Mouse (Mus musculus) kidney, adult 10 weeks (tissue): ENCODE measurements around the gene Ccr7. TPM values are rescaled to one million over a fixed set of nuclear protein-coding genes. Genes with fewer than 3 reads are reported as not detected.

ENCODE experiments used
- polyA plus RNA-seq: library from polyadenylated mRNA; stranded (reverse); fragments of 350-450 nt; fragmentation: Illumina TruSeq; extraction: RNeasy Lipid Tissue Mini Kit (QIAGEN cat#74804); gene quantifications from one replicate; pipeline ENCODE4 v1.2.3, GENCODE M21; 2014; ENCODE audit warnings: low read depth, low replicate concordance

Ccr7 gene
- not detected for polyA plus RNA-seq

GRCm38 (mm10) chr11:99154987-99155641 is at the start of gene Ccr7:
Gene Ccr7, minus strand, starts transcription at chr11:99155077.

Other genes with a start within 250 kb of the Ccr7 start
- not detected for gene Cdc6, start 247.3 kb downstream of the Ccr7 start, polyA plus RNA-seq
- gene Rara, start 227.3 kb downstream of the Ccr7 start, polyA plus RNA-seq = 0.77 TPM
- not detected for gene Gjd3, start 172.1 kb downstream of the Ccr7 start, polyA plus RNA-seq
- 1.1 TPM for gene Top2a, start 130.9 kb downstream of the Ccr7 start, polyA plus RNA-seq
- gene Igfbp4, start 113.8 kb downstream of the Ccr7 start, polyA plus RNA-seq = 113 TPM
- gene Tns4, start 65.8 kb downstream of the Ccr7 start, polyA plus RNA-seq = not detected
- 111 TPM for gene Smarce1, start 75.9 kb upstream of the Ccr7 start, polyA plus RNA-seq
- gene Krt222, start 89.0 kb upstream of the Ccr7 start, polyA plus RNA-seq = 5.1 TPM
- gene Krt24, start 130.2 kb upstream of the Ccr7 start, polyA plus RNA-seq = not detected
- not detected for gene Krt25, start 167.9 kb upstream of the Ccr7 start, polyA plus RNA-seq
- not detected for gene Krt26, start 182.9 kb upstream of the Ccr7 start, polyA plus RNA-seq
- gene Krt27, start 196.0 kb upstream of the Ccr7 start, polyA plus RNA-seq = not detected
- not detected for gene Krt28, start 219.8 kb upstream of the Ccr7 start, polyA plus RNA-seq
- gene Krt10, start 234.3 kb upstream of the Ccr7 start, polyA plus RNA-seq = 20.3 TPM